Mouse (Mus musculus) CD4-positive helper T cell, adult 2 months (primary cell): ENCODE measurements around the gene Mark3.

Experiments
- DNase-seq: peaks from one replicate; pipeline ENCODE4 v3.0.0-alpha.2; 2012; ENCODE audit warnings: low read depth, missing footprints, low spot score

The Mark3 gene

DNA sequence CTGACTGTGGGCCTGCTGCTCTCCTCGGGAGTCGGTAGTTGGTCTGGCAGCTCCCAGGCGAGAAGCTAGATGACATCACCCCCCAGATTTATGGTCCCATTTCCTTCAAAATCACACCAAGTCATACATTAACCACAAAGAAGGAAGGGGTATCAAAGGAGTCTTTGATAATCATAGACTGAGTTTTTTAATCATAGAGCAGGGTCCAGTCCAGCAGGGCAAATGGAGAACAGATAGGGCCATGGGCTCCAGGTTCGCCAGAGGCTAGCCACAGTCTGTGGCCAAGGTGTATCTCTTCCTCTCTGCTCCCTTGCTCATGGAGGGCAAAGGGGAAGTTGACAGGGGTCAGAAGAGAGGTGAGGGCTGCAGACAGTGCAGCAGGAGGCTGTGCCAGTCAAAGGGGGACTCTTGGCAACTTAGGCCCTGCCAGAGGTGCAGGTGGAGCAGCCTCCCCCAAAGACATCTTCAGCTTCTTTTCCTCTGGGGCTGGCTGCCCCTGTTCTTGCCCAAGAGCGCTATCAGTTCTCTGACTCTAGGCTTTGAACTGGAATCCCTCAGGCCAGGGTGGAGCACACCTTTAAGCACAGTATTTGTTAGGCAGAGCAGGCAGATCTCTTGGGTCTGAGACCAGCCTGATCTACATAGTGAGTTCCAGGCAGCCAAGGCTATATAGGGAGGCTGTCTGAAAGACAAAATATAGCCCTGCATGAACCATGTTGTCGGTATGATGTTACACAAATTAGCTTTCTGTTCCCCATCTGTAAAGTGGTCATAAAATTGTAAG is 101.7 kb downstream of the Mark3 start:
- DNase-seq: no peak

DNA sequence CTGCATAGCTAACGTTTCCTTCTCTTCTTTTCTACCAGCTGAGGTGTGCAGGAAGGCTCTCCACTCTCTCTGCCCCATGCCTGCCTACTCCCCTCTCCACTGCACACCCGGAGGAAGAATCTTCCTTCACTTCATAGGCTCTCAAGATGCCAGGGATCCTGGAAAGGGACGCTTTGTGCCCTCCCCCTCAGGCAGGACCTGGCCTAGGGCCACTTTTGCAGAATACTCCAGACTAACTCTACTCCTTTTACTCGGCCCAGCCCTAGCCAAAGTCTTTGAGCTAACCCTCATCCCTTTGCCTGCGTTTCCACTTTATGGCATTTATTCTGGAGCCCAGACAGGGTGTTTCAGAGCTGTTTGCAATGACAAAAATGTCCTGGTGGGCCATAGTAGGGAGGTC is 103.1 kb downstream of the Mark3 start:
- no peak for DNase-seq

DNA sequence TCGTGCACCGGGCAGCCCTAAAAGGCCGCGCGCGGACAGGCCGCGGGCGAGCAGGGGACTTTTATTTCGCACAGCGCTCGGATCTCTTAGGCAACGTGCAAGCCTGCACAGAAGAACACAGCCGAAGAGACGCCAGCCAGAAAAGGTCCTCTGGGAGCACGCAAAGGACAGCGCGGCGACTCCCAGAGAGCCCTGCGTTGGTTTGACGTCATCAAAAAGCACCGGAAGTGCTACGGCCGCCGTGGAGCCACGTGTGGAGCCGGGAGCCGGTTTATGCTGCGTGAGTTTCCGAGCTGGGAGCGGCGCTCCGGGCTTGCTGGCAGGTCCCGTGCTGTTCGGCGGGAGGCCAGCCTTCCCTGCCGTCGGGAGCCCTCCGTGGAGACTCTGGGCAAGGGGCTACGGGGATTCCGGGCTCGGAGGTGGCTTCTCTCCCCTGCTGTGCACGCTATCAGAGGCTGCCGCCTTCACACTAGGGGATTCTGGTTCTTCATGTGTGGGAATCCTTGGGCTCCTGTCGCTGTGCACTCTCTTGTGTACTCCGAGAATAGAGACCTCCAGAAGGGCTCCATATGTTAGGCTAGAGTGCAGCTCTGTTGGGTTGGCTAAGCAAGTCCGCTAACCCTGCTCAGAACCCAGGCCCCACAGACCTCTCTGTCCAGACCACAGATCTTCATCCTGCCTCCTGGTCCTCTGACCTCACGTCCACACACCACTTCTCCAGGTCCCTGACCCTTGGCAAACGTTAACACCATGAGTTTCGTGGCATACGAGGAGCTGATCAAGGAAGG is 103.8 kb downstream of the Mark3 start, which contains the start of gene Trmt61a:
TSS of gene Trmt61a (plus strand) at position 224 of the 788 bp plus-strand sequence.
- peak; percentile 92 for DNase-seq

DNA sequence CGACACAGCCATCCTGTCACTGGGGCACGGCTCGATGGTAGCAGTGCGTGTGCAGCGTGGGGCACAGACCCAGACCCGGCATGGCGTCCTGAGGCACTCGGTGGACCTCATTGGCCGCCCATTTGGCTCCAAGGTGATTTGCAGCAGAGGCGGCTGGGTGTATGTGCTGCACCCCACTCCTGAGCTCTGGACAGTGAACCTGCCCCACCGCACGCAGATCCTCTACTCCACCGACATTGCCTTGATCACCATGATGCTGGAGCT is 104.3 kb downstream of the Mark3 start:
- DNase-seq: no peak

DNA sequence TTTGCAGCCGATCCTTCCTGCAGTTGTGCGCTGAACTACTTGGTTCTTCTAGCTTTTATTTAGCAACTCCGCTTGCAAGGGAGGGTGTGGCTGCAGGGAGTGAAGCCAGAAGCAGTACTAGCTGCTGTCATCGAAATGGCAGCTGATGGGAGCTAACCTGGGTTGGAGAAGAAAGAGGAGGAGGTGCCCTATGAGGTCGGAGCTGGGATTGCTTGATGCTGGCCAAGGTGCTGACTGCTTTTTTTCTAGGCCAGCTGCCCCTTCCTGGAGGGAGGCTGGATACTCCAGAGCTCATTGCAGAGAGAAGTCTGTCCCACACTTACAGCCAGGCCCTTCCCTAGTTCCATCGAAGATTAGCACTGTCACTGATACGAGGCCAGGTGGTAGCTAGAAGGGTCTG is 104.7 kb downstream of the Mark3 start:
- DNase-seq: no peak

DNA sequence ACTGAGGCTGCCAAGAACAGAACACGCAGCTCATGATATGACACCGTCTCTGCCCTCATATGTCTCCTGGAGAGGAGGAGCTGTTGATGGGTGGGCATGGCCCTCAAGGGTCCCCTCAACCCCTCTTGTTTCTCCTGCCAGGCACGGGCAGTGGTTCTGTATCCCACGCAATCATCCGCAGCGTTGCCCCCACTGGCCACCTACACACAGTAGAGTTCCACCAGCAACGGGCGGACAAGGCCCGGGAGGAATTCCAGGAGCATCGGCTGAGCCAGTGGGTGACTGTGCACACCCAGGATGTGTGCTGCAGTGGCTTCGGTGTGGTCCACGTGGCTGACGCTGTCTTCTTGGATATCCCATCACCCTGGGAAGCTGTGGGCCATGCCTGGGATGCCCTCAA is 106.3 kb downstream of the Mark3 start:
- no peak for DNase-seq

DNA sequence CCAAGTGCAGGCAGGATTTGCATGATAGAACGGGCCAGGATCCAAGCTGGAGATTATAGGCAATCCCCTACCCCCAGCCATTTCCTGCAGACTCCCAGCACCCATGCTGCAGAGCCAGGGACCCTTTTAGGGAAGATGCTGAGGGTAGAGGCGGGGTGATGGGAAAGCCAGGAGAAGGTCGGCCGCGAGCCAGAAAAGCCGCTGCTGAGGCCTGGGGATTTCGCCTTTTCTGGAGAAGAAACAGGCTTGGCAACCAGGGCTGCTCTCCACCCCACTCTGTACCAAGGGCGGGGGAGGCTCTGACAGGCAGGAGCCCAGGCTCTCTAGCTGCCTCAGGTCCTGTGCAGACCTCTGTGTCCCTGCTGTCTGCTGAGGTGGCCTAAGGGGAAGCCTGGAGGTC is 107.0 kb downstream of the Mark3 start:
- DNase-seq: no peak

DNA sequence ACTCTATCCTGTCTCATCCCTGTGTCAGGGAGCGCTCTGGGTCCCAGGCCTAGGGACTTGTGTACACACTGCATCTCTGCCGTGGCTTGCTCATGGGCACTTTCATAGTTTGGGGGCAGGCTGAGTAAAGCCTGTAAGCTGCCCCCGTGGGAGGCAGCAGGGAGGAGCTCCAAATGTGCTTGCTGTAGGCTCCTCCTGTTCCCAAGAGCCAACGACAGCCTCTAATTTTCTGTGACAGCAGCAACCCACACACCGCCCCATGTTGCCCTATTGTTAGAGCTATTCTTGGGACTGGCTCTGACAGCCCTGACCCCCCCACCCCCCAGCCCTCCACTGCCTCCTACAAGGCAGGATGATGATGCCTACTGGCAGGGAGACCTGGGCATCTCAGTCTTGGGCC is 107.7 kb downstream of the Mark3 start:
- DNase-seq: no peak

DNA sequence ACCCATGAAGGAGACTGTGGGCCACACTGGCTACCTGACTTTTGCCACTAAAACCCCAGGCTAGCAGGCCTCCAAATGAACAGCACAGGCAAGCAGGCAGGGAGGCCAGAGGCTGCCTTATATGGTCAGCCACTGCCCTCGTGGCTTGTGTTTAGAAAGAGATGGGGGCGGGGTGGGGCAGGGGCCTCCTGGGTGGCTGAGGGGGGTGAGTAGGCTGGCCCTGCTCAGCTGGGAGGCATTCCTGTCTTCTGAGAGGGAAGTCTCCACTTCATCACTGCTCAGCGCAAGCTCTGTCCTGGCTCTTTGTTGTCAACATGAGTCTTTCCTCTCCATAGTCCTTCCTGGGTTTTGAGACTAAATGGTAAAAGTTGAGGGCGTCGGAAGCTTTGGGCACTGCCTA is 108.5 kb downstream of the Mark3 start:
- no peak for DNase-seq

DNA sequence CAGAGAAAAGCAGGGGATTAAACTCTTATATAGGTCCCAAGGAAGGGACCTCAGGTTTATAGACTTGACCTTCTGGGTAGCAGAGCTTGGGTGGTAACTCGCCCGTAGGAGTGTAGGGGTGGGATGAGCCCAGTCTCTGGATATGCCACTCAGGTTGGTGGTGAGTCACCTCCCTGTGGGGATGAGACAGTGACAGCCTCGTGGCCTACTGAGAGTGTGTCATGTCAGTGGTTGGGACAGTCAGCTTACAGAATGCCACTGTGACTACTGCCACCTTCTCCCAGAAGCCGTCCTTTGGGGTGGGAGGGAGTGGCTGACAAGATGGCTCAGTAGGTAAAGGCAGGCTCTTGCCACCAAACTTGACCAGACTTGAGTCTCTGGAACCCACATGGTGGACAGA is 112.1 kb downstream of the Mark3 start:
- no peak for DNase-seq

DNA sequence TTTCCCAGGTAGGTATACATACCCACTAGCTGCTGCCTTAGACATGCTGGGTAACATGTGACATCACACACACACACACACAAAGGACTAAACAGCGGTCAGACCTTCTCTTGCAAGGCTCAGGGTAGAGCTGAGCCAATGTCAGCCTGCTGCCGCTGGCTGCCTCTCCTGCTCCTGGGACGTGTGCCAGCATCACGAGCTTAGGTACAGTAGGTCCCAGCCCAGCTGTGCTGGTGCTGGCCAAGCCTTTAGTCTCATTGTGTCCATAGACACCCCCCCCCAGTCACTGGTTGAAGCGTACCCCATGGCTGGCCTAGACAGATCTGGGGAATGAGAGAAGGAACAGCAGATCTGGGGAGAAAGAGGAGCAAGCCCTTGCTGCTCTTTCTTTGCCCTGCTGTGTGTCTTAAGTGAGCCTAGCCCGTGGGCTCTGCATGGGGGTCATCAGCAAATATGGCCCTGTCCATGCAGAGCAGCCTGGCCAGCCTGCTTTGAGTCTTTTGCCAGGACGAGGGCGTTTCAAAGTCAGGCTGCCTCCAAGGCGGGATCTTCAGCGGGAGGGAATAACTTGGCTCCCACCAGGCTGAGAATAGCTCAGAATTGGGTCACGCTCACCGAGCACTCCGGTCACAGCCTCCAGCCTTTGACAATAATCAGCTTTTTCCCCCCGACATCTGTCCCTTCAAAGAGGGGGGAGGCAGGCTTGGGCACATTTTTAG is 113.2 kb downstream of the Mark3 start:
- no peak for DNase-seq

DNA sequence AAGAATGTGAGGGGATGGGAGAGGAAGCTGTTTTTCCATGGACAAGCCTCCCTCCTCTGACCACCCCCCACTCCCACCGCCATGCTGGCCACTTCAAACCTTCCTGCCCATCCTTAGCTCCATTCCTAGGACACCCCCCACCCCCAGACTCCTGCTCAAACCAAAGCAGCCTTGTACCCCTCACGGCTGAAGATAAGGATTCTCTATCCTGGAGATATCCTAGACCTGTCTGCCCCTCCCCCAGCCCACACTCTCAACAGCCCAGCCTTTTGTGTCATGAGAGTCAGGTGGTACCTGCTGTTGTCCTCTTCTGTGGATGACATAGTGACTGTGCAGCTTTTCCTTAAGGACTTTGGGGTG is 113.7 kb downstream of the Mark3 start:
- no peak for DNase-seq

DNA sequence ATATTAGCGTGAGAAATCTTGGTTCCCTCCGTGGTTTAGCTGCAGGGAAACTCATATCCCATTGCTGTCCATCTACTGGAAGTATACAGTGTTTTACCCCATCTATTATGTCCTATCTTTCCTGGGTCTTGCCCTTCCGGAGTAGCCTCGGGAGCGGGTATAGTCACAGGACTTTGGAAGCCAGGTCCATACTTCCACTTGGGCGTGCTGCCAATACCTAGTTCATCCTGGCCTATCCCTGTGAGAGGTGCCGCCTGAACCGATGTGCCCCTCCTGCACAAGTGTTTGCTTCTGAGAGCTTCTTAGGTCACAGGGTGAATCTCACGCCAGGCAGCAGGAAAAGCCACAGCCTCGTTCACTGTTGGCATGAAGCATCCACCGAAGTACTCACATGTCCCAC is 115.1 kb downstream of the Mark3 start:
- no peak for DNase-seq

DNA sequence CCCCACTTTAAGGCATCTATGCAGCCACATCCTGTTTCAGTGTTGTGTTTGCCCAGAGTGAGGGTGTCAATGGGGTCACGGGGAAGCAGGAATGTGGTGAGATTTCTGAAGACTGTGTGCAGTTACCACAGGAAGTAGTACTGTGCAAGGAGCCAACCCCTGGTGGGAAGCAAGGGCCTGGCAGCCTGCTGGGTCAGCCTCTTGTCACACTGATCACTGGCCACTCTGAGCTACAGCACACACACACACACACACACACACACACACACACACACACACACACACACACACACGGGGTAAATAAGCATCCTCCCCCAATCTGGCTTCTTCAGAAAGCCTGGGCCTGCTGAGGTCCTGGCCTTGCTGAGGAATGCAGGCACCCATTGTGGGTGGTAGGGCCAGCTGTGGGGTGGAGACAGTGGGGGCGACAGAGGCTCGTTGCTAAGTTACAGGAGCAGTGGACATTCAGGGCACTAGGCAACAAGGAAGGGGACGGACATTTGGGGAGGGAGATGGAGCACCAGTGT is 117.1 kb downstream of the Mark3 start:
- DNase-seq: peak; percentile 84

DNA sequence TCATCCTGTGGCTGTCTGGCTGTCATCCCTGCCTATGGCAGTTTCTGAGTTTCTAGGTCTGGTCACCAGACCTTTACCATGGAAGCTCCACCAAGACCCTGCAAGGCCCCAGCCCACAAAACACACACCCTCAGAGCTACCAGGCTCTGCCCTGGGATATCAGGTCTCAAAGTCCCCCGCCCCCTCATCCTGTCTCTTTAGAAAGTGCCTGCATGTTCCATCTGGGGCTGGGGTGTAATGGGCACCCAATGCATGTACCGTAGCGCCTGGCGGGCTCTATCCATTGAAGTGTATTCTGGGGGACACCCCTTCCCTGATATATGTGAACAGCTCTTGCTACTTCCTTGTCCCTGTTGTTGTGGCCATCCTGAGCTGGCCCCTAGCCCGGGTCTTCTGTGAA is 118.6 kb downstream of the Mark3 start:
- DNase-seq: no peak

DNA sequence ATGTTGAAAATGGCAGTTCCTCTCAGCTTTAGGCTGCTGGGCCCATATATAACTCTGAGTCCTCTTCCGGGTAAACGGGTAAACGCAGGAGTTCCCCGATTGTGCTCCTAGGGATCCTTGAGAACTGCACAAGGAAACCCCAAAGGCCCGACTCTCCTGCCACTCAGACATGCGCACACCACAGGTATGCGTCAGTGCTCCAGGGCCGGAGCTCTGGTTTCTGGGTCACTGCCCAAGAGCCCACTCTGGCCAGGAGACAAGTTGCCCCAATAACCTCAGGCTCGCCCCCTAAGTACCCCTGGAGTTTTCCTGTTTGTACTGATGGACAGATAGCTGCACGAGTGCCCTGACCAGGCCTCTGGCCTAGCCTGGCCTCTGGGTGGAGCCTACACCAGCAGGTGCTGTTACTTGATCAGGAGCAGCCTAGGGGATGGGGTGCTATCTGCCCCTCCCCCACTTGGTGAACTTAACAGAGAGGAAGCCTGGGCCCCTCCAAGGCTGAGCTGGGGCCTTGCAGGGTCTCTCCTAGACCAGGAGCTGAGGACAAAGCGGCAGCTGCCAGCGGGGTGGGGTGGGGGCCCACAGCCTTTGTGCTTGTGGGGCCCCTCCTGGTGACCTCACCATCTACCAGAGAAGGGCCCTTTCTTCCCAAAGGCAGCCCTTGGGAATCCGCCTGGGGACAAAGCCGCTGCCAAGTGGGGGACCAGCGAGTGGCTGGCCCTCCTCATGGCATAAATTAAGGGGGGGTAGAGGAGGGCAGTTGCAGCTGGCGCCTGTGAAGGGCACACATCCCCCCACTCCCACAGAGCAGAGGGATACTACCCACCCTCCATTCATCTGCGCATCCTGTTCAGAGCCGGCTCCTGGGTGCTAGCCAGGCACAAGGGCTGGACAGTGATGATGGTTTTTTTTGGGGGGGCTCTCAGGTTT is 119.3 kb downstream of the Mark3 start:
- DNase-seq: no peak

DNA sequence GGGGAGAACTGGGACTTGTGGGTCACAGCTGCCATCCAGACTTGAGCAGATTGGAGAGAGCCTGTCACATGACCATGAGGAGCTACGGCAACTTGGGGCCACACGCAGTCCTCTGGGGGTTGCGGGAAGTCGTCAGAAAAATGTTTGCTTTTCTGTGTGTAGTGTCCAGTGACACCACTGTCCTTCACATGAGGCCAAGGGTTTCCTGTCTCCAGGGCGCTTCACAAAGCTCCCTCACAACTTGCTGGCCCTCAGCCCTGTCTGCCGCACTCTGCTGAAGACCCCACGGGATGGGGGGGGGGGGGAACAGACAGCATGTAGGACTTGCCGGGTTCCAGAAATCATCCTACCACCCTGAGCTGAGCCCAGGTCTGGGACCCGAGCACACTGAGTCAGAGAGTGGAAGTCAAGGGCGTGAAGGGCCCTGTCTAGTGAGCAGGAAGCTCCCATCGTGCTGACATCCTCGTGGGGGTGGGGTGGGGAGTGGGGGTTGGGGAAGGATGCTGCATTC is 120.0 kb downstream of the Mark3 start:
- peak; percentile 49 for DNase-seq

DNA sequence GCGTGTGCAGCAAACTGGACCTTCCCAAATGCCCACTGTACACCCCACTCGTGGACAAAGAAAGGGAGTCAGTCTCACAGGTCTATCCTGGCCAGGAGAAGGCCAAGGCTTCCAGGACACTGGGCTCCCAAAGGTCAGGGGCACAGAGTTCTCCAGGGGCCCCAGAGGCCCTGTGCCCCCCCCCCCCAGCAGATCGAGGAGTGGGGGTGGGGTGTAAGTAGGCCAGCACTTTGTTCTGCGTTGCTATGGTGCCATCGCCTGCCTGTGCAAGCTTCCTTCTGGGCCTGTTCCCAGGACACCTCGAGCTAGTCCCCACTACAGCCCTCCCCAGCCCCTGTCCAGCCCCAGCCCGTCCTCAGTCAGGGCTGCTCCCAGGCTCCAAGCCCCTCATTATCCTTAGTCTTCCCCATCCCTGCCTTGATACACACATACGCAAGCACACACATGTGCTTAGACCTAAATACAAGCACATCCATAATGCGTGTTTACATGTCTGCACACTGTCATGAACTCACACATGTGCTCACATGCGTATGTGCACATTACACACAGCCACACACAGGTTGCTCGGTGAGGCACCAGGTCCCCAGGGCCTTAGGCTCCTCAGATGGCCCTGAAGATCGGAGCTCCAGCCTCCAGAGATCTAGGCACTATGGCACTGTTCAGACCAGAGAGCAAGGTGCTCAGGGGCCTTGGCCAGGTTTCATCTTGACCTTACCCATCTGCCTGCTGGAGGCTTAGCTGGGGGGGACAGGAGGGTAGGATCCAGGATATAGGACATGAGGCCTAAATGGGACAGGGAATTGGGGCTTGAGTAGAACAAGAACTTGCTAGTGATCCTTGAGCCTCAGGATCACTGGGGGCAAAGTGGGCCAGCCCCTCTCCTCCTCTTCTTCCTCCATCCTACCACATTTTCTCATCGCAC is 120.8 kb downstream of the Mark3 start:
- no peak for DNase-seq

DNA sequence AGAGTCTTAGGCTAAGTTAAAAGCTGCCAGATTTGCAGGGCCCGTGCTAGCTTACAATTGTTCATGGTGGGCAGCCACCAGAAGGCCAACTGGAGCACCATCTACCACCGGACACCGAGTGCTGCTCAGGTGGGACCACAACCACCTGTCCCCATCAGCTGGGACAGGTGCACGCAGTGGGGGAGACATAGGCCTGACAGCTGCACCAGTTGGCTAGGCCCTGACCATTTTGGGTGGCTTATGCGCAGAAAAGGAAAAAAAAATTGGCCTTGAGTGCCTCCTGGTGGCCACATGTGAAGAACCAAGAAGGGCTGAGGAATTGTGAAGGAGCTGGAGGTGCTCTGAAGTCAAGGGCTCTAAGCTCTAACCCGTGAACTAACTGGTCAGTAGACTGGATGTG is 121.9 kb downstream of the Mark3 start:
- DNase-seq: peak; percentile 83

DNA sequence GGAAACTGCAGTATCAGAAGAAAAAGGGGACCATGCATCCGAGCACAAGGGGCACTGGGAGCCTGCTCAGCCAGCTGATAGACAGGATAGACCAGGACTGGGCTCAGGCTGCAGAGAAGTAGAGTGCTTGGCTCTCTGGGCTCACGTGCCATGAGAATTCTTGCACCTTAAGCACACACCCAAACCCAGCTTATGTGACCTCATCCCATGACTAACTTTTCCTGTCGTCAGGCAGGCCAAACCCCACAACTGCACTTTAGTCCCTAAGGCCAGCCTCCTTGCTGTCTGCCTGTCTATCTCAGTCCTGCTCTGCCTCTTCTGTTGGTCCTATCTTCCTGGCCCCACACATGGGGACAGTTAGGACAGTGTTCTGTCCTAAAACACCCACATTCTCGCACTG is 123.4 kb downstream of the Mark3 start:
- DNase-seq: no peak
